Comparison of ENCODE assay signal across 8 mouse cellular contexts in genomic region chr17:71311340-71312171, GRCm38 (mm10). TPM values are rescaled to one million over a fixed set of nuclear protein-coding genes. Genes with fewer than 3 reads are reported as not detected.
DNase-seq lines count a peak whose midpoint lies in the region; ATAC-seq lines count a peak whose summit lies in the region.

Emilin2 (minus strand) TSS chr17:71311978.

- ATAC-seq in intestine, embryonic 15.5 days, result 0 out of 2 replicates have a peak, but pooled peaks have one; percentile 34
- peak; percentile 41 for ATAC-seq in megakaryocyte, adult 5-6 weeks (ENCODE audit: poor library complexity, severe bottlenecking)

- no peak within 1 kb of the TSS for H3K27ac ChIP-seq in intestine, embryonic 15.5 days

- H3K9ac ChIP-seq in intestine, embryonic 15.5 days, result peak within 1 kb of the TSS; percentile 28

- H3K4me1 ChIP-seq in intestine, embryonic 15.5 days (replicated peaks), result peaks cover 11% of the 10 kb centered on the region

- H3K4me2 ChIP-seq in intestine, embryonic 15.5 days (replicated peaks), result peak within 1 kb of the TSS; percentile 100

- peak; percentile 38 for DNase-seq in kidney, adult 9 months
- no peak for DNase-seq in kidney, postnatal 14 days
- DNase-seq in c-Kit-negative CD71-positive TER-119-positive erythroid progenitor cells, embryonic 14.5 days (ENCODE audit: low read depth, low spot score), result peak; percentile 58
- peak; percentile 35 for DNase-seq in gastrocnemius, postnatal 14 days
- DNase-seq in spleen, postnatal 10 days (ENCODE audit: low spot score in 2 of 2), result peak; percentile 56 to 76
- DNase-seq in frontal cortex, postnatal 25 days (ENCODE audit: low spot score in 2 of 2), result no peak

- H3K9me3 ChIP-seq in intestine, embryonic 15.5 days, result no peaks in the 10 kb centered on the region

- intact Hi-C loops in gastrocnemius, postnatal 14 days (cut with DNase I; ENCODE audit: low total_unique reads), result no loop called here

- 9% methylated on average over 20 of the region's 20 CpGs for WGBS in intestine, embryonic 15.5 days

- no peaks in the 10 kb centered on the region for H3K36me3 ChIP-seq in intestine, embryonic 15.5 days

- peak within 1 kb of the TSS; percentile 50 for H3K4me3 ChIP-seq in intestine, embryonic 15.5 days (replicated peaks)

- peaks cover 24% of the 10 kb centered on the region for H3K27me3 ChIP-seq in intestine, embryonic 15.5 days (replicated peaks)

RNA-seq across cellular contexts. Expression of gene Emilin2, which starts in this region (rescaled TPM):
- 10 to 100 TPM; 17.1 to 24.8 TPM for total RNA-seq in gastrocnemius, postnatal 14 days (2021)
- polyA plus RNA-seq in intestine, embryonic 15.5 days (2015; fragmentation: Nextera tagmentation; extraction: Ambion mirVana), result 2.6 and 2.7 TPM in 2 replicates
- 152 and 159 TPM in 2 replicates for total RNA-seq in megakaryocyte, adult 5-6 weeks (2015)
- total RNA-seq in megakaryocyte, adult 5-6 weeks (2017), result 244 and 250 TPM in 2 replicates

Comparison
In these comparisons a context has a peak if more than half of its experiments do, and no peak if none do; other contexts are left out.
1. RNA of gene Emilin2 (total RNA-seq): 152 to 250 TPM in megakaryocyte, adult 5-6 weeks; 17.1 to 24.8 TPM in gastrocnemius, postnatal 14 days; every median in the first group is over 4 times any median in the second.
2. DNase-seq: peak in kidney, adult 9 months (single experiment), c-Kit-negative CD71-positive TER-119-positive erythroid progenitor cells, embryonic 14.5 days (single experiment), gastrocnemius, postnatal 14 days (single experiment) and spleen, postnatal 10 days (2 of 2); none in kidney, postnatal 14 days (single experiment) and frontal cortex, postnatal 25 days (0 of 2).